Mouse (Mus musculus) bone marrow, adult 2 months (tissue): ENCODE measurements around the gene Gpr89. TPM values are rescaled to one million over a fixed set of nuclear protein-coding genes. Genes with fewer than 3 reads are reported as not detected.

ENCODE experiments used
- H3K27ac ChIP-seq: fragments of 200-500 bp; 2 replicates; pipeline ENCODE4 v1.5.1; 2012; ENCODE audit warnings: low read depth, mild to moderate bottlenecking, control low read depth, inconsistent platforms, low read length; ENCODE audit not compliant: control insufficient read depth, poor library complexity, insufficient read depth
- H3K4me1 ChIP-seq: fragments of 200-500 bp; 2 replicates; pipeline ENCODE4 v1.6.1; 2011; ENCODE audit warnings: low read length; ENCODE audit not compliant: control insufficient read depth, insufficient read depth
- H3K4me3 ChIP-seq: fragments of 200-500 bp; replicated peaks from 2 replicates; pipeline ENCODE3; 2011; ENCODE audit warnings: mild to moderate bottlenecking, low read depth, low read length, control low read depth; ENCODE audit not compliant: control insufficient read depth
- CTCF ChIP-seq: fragments of 200-500 bp; IDR thresholded peaks from 2 replicates; pipeline ENCODE4 v1.5.1; 2011; ENCODE audit warnings: low read length, control low read depth; ENCODE audit not compliant: control insufficient read depth, insufficient read depth
- POLR2A ChIP-seq: fragments of 200-500 bp; IDR thresholded peaks from 2 replicates; pipeline ENCODE4 v1.6.1; 2011; ENCODE audit warnings: low read depth, mild to moderate bottlenecking, control low read depth, low read length, borderline replicate concordance; ENCODE audit not compliant: control insufficient read depth
- WGBS: fragments of 180-500 bp; shearing (Covaris S2); methylation state at CpG from one replicate; pipeline ENCODE4 v1.1.7; 2018; 5-methylcytosine and 5-hydroxymethylcytosine counted together
- polyA plus RNA-seq: library from polyadenylated mRNA; stranded (reverse); fragments of >200 nt; gene quantifications from 2 replicates; pipeline ENCODE4 v1.2.4, GENCODE M21; 2011; ENCODE audit warnings: low replicate concordance; ENCODE audit not compliant: missing spikeins, insufficient read depth, insufficient read length

The Gpr89 gene
- polyA plus RNA-seq, 1 experiment, result 8.8 TPM

DNA sequence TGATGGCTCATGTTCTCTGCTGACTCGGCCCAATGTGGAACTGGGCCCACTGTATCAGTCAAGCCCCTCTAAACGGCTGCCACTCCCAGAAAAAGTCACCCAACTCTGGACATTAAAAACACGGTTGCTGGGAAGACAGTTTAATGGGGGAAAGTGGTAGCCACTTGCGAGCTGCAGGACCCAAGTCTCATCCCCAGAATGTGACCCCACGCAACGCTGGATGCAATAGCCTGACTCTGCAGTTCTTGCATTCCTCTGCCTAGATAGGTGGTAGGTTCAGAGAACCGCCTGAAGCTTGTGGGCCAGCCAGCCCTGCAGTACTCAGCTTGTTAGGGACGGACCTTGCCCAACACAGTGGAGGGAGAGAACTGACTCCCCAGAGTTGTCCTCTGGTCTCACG is 25.6 kb downstream of the Gpr89 start:
- TF ChIP-seq CTCF (no peak), POLR2A (no peak)
- H3K27ac ChIP-seq, result no peak overlapping the region
- 87% methylated on average over 9 of the region's 9 CpGs for WGBS

DNA sequence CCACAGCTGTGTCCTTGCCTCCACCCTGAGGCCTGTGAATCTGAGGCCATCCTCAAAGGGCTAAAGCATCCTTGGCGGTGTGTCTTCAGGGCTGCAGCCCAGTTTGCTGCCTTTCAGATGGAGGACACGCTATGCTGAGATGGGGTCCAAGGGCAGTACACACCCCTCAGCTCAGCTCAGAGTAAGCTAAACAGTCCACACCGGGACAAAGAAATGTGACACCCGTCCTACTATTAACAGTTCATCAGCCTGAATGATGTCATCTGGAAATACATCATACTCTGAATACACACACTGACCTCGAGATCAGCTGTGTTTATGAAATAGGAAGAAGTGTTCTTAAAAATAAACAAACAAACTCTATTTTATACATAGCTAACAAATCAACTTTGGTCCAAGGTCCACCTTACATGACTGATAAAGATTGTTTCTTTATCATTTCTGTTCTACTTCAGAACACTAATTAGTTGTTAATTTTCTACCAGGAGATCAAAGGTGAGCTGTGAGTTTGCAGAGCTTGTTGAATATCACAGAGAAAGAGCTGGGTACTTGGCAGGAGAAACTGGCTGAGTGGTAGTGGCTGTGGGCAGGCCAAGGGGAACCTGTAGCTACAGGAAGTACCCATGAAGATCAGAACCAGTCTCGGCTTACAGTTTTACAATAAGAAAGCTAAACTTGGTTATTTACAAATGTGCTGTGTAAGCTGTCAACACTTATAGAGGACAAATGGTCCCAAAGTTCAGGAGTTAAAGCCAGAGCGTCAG is 30.2 kb downstream of the Gpr89 start:
- Histone ChIP-seq H3K27ac (no peak overlapping the region), H3K4me3 (no peak overlapping the region), H3K4me1 (no peaks in the 10 kb centered on the region)
- TF ChIP-seq CTCF (no peak), POLR2A (no peak)
- 84% methylated on average over 7 of the region's 7 CpGs for WGBS

More for the DNA sequence above, 25.6 kb downstream of the Gpr89 start:
- Histone ChIP-seq H3K4me3 (no peak overlapping the region), H3K4me1 (no peaks in the 10 kb centered on the region; the same call in 1 of the 2 replicates)

DNA sequence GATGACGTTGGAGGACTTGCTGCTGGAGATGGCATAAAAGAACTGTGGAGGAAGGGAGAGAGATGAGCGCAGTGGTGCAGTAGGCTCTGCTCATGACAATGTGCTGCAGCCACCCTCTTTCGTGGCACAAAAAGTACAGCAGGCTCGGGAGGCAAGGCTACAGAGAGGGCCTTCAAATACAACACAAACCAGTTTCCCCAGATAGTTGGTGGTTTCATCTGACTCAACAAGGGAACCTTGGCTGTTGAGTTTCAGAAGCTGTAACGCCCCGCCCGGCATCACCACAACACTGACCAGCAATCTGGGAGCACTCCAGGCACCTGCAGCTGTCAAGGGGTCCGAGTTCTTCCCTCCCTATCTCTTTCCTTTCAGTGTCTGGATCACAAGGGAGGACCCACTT is 32.6 kb downstream of the Gpr89 start:
- no peak for TF ChIP-seq CTCF
- TF ChIP-seq POLR2A, result no peak
- H3K27ac ChIP-seq, result no peak overlapping the region
- H3K4me1 ChIP-seq, result no peaks in the 10 kb centered on the region
- H3K4me3 ChIP-seq, result no peak overlapping the region
- 91% methylated on average over 8 of the region's 8 CpGs for WGBS

DNA sequence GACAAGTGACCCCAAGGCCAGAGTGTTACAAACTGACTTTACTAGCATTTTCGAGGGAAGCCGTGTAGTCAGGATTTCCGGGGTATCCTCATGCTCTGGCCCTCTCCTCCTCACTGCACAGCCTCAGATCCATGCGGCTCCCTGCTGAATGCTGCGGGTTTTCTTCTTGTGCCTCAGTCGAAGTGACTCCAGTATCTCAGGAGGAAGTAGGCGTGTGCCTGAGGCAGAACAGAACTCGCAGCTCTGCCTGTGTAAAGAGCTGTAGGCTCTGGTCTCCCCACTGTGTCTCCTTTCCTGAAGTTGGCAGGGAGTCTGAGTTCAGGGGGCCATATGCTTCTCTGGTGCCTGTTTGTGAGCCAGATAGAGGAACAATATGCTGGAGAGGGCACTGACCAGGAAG is 34.1 kb downstream of the Gpr89 start:
- no peak for TF ChIP-seq CTCF
- no peak for TF ChIP-seq POLR2A

DNA sequence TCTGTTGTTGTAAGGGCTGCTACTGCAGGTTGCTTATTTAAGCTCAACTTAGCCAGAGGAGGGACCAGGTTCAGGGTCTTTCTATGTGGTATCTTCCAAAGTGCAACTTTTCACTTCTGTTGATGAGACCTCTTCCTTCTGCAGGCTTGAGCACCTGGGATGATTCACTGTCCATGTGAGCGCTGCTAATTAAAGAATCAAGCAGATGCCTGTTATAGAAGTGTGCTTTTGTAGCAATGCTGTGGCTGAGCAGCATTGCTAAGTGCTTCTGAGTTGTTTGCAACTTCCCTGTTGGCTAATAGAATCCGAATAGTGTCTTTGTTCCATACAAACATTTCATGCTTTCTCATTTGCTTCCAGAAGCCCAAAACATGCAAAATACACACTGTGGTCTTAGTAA is 34.9 kb downstream of the Gpr89 start:
- 72% methylated on average over 2 of the region's 2 CpGs for WGBS
- no peak overlapping the region for H3K27ac ChIP-seq
- TF ChIP-seq CTCF (no peak), POLR2A (no peak)
- H3K4me3 ChIP-seq, result no peak overlapping the region
- no peaks in the 10 kb centered on the region for H3K4me1 ChIP-seq

More for the DNA sequence above, 34.1 kb downstream of the Gpr89 start:
- WGBS, result 81% methylated on average over 8 of the region's 8 CpGs
- Histone ChIP-seq H3K27ac (no peak overlapping the region), H3K4me1 (no peaks in the 10 kb centered on the region), H3K4me3 (no peak overlapping the region)

DNA sequence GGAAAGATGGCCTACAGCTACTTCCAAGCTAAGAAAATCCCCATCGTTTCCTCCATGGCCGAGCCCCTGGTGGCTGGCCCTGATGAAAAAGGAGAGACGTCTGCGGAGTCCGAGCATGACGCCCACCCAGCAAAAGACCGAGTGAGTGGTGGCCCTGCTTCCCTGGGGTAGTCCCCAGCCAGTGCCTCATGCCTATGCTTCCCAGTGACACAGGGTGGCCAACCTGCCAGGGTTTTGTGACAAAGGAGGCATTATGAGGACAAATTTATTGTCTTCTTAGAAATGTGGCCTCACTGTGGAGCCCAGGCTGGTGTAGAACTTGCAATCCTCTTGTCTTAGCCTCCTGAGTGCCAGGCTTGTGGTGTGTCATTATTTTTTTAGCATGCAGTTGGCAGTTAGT is 36.1 kb downstream of the Gpr89 start:
- H3K27ac ChIP-seq, result no peak overlapping the region
- no peaks in the 10 kb centered on the region for H3K4me1 ChIP-seq
- TF ChIP-seq POLR2A (no peak), CTCF (no peak)
- no peak overlapping the region for H3K4me3 ChIP-seq
- 95% methylated on average over 7 of the region's 7 CpGs for WGBS

DNA sequence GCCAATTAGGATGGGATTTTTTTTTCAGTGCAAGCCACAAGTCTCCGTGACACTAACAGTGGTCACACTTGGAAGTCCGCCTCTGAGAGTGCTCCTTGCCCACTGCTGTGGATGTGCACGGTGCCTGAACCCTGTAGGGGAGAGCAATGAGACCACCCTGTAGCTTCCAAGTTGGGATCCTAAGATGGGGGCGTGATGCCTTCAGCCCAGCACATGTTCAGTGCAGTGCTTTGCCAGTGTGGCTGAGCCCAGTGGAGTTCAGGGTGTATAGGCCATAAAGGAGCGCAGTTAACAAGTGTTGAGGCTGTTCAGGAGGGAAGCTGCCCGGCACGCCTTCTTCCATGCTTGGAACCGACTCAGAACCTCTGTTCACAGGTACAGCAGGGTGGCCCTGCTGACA is 36.6 kb downstream of the Gpr89 start:
- Histone ChIP-seq H3K4me3 (no peak overlapping the region), H3K27ac (no peak overlapping the region), H3K4me1 (no peaks in the 10 kb centered on the region)
- TF ChIP-seq POLR2A (no peak), CTCF (no peak)
- WGBS, result 87% methylated on average over 8 of the region's 8 CpGs

DNA sequence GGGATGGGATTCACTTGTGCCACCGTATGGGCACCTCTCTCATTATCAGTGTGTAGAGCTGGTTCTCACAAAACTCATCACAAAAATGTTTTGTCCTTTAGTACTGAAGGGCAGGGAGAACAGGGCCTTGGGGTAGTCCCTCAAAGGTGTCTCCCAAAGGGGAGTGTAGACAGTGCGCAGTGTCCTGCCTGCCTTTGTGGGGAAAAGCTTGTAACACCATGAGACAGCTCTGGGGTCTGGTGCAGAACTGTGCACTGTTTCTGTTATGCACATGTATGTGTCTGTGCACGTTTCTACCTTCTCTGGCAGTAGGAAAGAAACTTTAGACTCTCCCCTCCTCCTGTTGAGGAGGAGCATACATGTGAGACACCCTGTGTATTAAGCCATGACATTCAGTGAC is 37.3 kb downstream of the Gpr89 start:
- TF ChIP-seq CTCF (no peak), POLR2A (no peak)
- H3K4me1 ChIP-seq, result no peaks in the 10 kb centered on the region
- 88% methylated on average over 3 of the region's 3 CpGs for WGBS

More for the DNA sequence above, 37.3 kb downstream of the Gpr89 start:
- Histone ChIP-seq H3K27ac (no peak overlapping the region), H3K4me3 (no peak overlapping the region)
